Mouse (Mus musculus): ENCODE measurements around the gene Bfar. TPM values are rescaled to one million over a fixed set of nuclear protein-coding genes. Genes with fewer than 3 reads are reported as not detected.

Bfar gene
- total RNA-seq, 2 experiments from 2014 or later: 28.2 to 34.2 TPM

Other genes starting within 250 kb of the Bfar start
- gene Parn, start 3.7 kb upstream of the Bfar start, total RNA-seq (2021): 10 to 100 TPM in 1 of 2 experiments, 1 to 10 TPM in 1; 9.0 to 11.8 TPM
- gene 3110001I22Rik, start 71 bp downstream of the Bfar start, total RNA-seq (2021): 1 to 10 TPM; 1.7 to 2.3 TPM
- not detected for gene Pla2g10, start 59.1 kb downstream of the Bfar start, total RNA-seq (2021)
- gene Rrn3, start 108.8 kb downstream of the Bfar start, total RNA-seq (2021): 10 to 100 TPM; 25.1 to 26.6 TPM
- 10 to 100 TPM; 34.1 to 38.6 TPM for gene Ntan1, start 147.0 kb downstream of the Bfar start, total RNA-seq (2021)
- 10 to 100 TPM; 40.7 to 42.3 TPM for gene Pdxdc1, start 231.3 kb downstream of the Bfar start, total RNA-seq (2021)
- gene Mpv17l, start 231.3 kb downstream of the Bfar start, total RNA-seq (2021): 1 to 10 TPM; 2.8 to 2.9 TPM